Mouse (Mus musculus) hindbrain, postnatal 0 days (tissue): ENCODE measurements at regions not wholly inside any gene's neighbourhood (a gene's known extent, or its start where the extent isn't known, plus 50 kb on each side); places are given as distances from the start of the nearest gene placed in this dataset.
A peak's percentile ranks its signal among the peaks of the same experiment; 100 is the strongest.

Experiments used
- ATAC-seq: fragments of 200-750 bp; cut with Nextera tagmentation; 2 replicates; pipeline ENCODE4 v1.8.0; 2017; ENCODE audit warnings: mild to moderate bottlenecking, moderate TSS enrichment, moderate library complexity
- DNase-seq: peaks from one replicate; pipeline ENCODE4 v3.0.0-alpha.2; 2015; ENCODE audit warnings: low spot score
- H3K27ac ChIP-seq: fragments of 300-500 bp; sonication (generic); 2 replicates; pipeline ENCODE4 v1.5.1; 2014; ENCODE audit warnings: mild to moderate bottlenecking
- H3K27me3 ChIP-seq: fragments of 300-500 bp; sonication (generic); 2 replicates; pipeline ENCODE4 v1.6.1; 2014; ENCODE audit warnings: low read length, mixed read lengths; ENCODE audit not compliant: insufficient read depth
- H3K36me3 ChIP-seq: fragments of 300-500 bp; sonication (generic); 2 replicates; pipeline ENCODE4 v1.6.1; 2014; ENCODE audit warnings: low read length, mixed read lengths; ENCODE audit not compliant: insufficient read depth
- H3K4me1 ChIP-seq: fragments of 300-500 bp; sonication (generic); 2 replicates; pipeline ENCODE4 v1.6.1; 2014; ENCODE audit warnings: antibody characterized with exemption, low read length, mixed read lengths; ENCODE audit not compliant: insufficient read depth
- H3K4me2 ChIP-seq: fragments of 300-500 bp; sonication (generic); 2 replicates; pipeline ENCODE4 v1.6.1; 2014; ENCODE audit warnings: low read depth, mild to moderate bottlenecking, low read length, moderate library complexity, mixed read lengths
- H3K4me3 ChIP-seq: fragments of 300-500 bp; sonication (generic); 2 replicates; pipeline ENCODE4 v1.5.1; 2014; ENCODE audit warnings: low read length
- H3K9ac ChIP-seq: fragments of 300-500 bp; sonication (generic); replicated peaks from 2 replicates; pipeline ENCODE4 v1.6.1; 2014; ENCODE audit warnings: mild to moderate bottlenecking, low read length, moderate library complexity, mixed read lengths
- H3K9me3 ChIP-seq: fragments of 300-500 bp; sonication (generic); 2 replicates; pipeline ENCODE4 v1.6.1; 2016; ENCODE audit warnings: low read length, mixed read lengths
- CTCF ChIP-seq: IDR thresholded peaks from 2 replicates; pipeline ENCODE4 v1.5.1; 2016; ENCODE audit warnings: antibody characterized with exemption, control low read depth, low read depth
- WGBS: fragments of 180-500 bp; shearing (Covaris S2); extraction: QIAGEN DNeasy Blood & Tissue Kit; methylation state at CpG from one replicate; pipeline ENCODE4 v1.1.7; 2014; 5-methylcytosine and 5-hydroxymethylcytosine counted together

DNA sequence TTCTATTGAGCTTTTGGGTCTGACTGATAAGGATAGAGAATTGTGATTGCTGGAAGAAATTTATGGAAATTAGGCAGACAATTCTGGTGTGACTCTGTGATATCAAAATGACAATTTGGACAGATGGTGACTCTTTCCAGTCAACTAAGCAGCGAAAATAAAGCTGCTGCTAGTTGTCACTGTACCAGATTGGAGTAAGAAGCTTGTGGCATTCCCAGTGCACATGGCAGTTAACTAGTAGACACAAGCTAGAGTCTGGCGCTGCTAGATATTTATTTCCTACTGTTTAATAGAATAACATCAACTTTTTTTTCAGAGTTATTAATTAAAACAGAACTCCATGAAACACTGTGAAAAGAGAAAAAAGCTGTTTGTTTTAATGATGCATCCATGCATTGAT, 1432.9 kb upstream of the Sel1l start:
- H3K4me2 ChIP-seq = no peak overlapping the region
- TF ChIP-seq CTCF = no peak
- WGBS = 50% methylated on average over 2 of the region's 2 CpGs
- H3K9ac ChIP-seq = no peak overlapping the region
- DNase-seq (peak; percentile 35), ATAC-seq (no peak)
- H3K9me3 ChIP-seq = no peaks in the 10 kb centered on the region
- H3K4me3 ChIP-seq = no peak overlapping the region
- H3K27ac ChIP-seq = no peak overlapping the region
- no peaks in the 10 kb centered on the region for H3K27me3 ChIP-seq
- H3K4me1 ChIP-seq = no peaks in the 10 kb centered on the region
- H3K36me3 ChIP-seq = no peaks in the 10 kb centered on the region

DNA sequence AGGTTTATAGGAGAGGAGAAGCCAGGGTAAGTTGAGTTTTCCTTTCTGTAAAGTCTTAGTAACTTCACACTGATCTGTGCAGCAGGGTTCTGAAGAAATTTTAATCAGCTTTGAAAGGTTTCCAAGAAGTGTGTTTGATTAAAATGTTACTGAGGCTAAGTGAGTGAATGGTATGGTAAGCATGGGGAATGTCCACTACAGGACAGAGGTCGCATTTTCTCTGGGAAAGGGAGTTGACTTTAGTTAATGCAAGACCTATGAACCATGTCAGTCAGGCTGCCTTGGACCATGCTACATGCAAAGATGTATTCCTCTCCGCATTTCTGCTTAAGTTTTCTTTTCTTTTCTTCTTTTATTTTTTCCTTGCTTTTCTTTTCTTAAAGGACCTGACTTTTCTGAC, 1424.7 kb upstream of the Sel1l start:
- Histone ChIP-seq H3K27me3 (no peaks in the 10 kb centered on the region), H3K36me3 (no peaks in the 10 kb centered on the region), H3K4me2 (no peak overlapping the region), H3K9me3 (no peaks in the 10 kb centered on the region), H3K4me3 (no peak overlapping the region), H3K9ac (no peak overlapping the region), H3K4me1 (no peaks in the 10 kb centered on the region), H3K27ac (no peak overlapping the region)
- 77% methylated on average over 2 of the region's 2 CpGs for WGBS
- ATAC-seq (no peak), DNase-seq (no peak)
- TF ChIP-seq CTCF = no peak

DNA sequence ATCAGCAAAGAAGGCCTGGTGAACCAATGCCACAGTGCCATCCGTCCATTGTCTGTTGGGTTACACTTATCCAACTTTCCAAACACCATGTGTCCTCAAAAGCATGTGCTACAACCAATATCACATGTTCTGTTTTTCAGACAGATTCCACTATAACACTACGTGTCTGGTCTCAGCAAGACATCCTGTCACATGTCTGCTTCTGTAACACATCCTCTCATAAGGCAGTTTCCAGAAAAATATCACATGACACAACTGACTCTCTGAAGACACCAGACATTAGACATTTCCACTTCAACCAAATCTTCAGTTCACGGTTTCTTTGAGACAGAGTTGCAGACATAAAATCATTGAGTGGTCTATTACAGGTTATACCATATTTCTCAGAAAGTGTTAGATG, 1381.3 kb upstream of the Sel1l start:
- H3K9ac ChIP-seq = no peak overlapping the region
- DNase-seq (no peak), ATAC-seq (no peak)
- WGBS = 83% methylated on average over 3 of the region's 3 CpGs
- H3K9me3 ChIP-seq = no peaks in the 10 kb centered on the region
- H3K27ac ChIP-seq = no peak overlapping the region
- no peaks in the 10 kb centered on the region for H3K36me3 ChIP-seq
- TF ChIP-seq CTCF = no peak
- H3K4me1 ChIP-seq = no peaks in the 10 kb centered on the region
- no peaks in the 10 kb centered on the region for H3K27me3 ChIP-seq
- no peak overlapping the region for H3K4me2 ChIP-seq
- H3K4me3 ChIP-seq = no peak overlapping the region

DNA sequence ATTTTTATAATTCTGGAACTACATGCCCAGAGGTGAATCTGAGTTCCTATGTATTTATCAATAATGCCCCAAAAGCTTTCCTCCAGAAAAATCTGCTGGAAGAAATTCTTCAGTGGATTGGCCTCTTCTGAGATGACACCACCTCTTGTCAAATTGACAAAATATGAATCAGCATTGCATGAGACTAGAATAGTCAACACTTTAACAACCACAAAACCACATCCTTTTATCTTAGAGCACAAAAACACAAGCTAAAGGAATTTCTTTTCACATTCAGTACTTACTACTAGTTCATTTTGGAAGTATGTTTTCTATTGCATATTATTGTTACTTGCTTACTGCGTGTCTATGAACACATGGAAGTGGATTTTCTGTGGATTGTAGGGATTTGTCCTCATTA, 1377.9 kb upstream of the Sel1l start:
- no peak for TF ChIP-seq CTCF
- 91% methylated on average over 1 of the region's 1 CpGs for WGBS
- no peaks in the 10 kb centered on the region for H3K4me1 ChIP-seq
- no peak for DNase-seq
- no peak overlapping the region for H3K27ac ChIP-seq
- H3K9ac ChIP-seq = no peak overlapping the region
- H3K4me3 ChIP-seq = no peak overlapping the region
- no peak overlapping the region for H3K4me2 ChIP-seq
- H3K9me3 ChIP-seq = no peaks in the 10 kb centered on the region
- ATAC-seq = no peak
- no peaks in the 10 kb centered on the region for H3K27me3 ChIP-seq
- H3K36me3 ChIP-seq = no peaks in the 10 kb centered on the region

DNA sequence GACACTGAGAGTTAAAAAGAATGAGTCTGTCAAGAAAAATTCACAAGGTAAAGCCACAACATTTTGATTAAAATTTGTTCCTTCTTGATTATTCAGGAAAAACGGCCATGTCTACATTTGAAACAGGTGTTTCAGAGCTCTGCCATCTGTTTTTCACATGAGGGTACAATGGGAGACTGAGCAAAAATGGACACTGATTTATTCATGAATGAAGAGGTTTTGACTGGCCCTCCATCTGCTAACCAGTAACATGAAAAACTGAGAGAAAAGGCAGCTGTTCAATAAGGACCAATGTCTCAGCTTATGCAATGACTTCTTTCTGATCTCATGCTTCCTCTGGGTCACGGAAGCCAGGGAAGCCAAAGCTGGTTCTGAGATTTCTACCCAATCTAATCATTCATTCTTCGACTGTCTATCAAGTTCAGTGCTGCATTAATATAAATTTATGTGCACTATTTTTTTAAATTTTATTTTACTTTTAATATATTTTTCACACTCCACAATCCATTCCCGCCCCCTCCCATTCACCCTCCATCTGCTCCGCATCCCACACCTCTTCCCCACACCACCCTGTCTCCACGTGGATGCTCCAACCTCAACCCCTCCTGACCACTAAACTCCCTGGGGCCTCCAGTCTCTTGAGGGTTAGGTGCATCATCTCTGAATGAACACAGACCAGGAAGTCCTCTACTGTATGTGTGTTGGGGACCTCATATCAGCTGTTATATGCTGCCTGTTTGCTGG, 1372.4 kb upstream of the Sel1l start:
- ATAC-seq = no peak
- TF ChIP-seq CTCF = no peak

DNA sequence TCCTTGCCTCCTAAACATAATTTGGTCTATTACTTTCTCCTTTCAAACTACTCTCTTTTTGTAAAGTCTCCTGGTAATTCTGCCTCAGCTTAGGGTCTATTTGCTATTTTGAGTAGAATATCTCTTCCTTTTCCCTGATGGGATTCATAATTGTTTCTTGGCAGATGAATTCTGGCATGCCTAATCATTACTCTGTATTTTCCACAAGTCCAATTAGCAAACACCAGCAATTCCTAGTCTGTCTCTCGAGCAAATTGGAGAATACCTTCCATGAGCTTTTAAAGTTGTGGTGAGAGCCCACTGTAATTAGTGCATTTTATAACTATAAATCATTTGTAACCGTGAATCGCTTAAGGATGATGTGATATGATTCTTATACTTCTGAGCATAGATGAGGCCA, 1358.6 kb upstream of the Sel1l start:
- Histone ChIP-seq H3K9me3 (no peaks in the 10 kb centered on the region), H3K9ac (no peak overlapping the region), H3K4me3 (no peak overlapping the region), H3K27ac (no peak overlapping the region), H3K4me1 (no peaks in the 10 kb centered on the region), H3K4me2 (no peak overlapping the region), H3K27me3 (no peaks in the 10 kb centered on the region), H3K36me3 (no peaks in the 10 kb centered on the region)
- WGBS = 76% methylated on average over 3 of the region's 3 CpGs
- no peak for TF ChIP-seq CTCF
- no peak for DNase-seq
- no peak for ATAC-seq

More for the DNA sequence above, 1372.4 kb upstream of the Sel1l start:
- Histone ChIP-seq H3K4me2 (no peak overlapping the region), H3K36me3 (no peaks in the 10 kb centered on the region), H3K27ac (no peak overlapping the region), H3K4me1 (no peaks in the 10 kb centered on the region), H3K9me3 (no peaks in the 10 kb centered on the region), H3K4me3 (no peak overlapping the region), H3K27me3 (no peaks in the 10 kb centered on the region), H3K9ac (no peak overlapping the region)
- WGBS = 67% methylated on average over 6 of the region's 6 CpGs
- peak; percentile 8 for DNase-seq

DNA sequence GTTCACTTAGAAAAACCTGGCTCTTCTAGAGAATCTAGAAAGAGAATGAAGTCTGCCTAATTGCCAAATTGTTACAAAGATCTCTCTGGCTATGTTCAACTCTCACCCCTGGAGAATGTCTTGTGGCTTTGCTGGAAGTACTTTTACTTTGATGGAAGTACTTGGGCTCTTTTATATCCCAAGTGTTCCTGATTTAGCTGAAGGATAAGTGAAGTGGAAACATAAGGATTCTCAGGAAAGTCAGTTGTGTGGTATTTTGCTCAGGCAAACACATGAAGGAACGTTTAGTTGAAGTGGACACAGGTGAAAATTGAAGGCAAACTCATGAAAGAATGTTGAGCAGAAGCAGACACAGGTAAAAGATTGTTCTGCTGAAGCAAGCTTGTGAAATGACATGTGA, 1340.0 kb upstream of the Sel1l start:
- H3K9ac ChIP-seq = no peak overlapping the region
- H3K4me2 ChIP-seq = no peak overlapping the region
- no peaks in the 10 kb centered on the region for H3K9me3 ChIP-seq
- H3K4me3 ChIP-seq = no peak overlapping the region
- H3K27me3 ChIP-seq = no peaks in the 10 kb centered on the region
- H3K27ac ChIP-seq = no peak overlapping the region
- WGBS = 76% methylated on average over 1 of the region's 1 CpGs
- no peak for DNase-seq
- H3K4me1 ChIP-seq = no peaks in the 10 kb centered on the region
- no peaks in the 10 kb centered on the region for H3K36me3 ChIP-seq
- no peak for TF ChIP-seq CTCF
- ATAC-seq = no peak
